Mouse (Mus musculus): Measurements from ENCODE around the gene Neurl1a.

DNA sequence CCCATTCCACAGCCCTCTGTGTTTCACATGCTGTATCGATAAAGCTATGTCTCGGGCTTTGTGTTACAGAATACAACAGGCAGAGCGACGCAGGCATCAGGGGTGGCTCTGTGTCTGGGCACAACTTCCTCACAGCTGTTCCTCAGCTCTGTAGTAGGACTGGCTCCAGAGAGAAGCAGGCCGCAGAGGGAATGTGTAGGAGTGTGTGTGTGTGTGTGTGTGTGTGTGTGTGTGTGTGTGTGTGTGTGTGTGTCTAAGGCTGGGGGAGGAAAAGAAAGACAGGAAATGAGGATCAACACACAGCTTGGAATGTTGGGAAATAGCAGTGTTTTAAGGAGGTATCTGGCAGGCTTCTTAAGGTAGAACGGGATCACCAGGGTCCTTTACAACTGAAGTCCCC is 98.1 kb downstream of the Neurl1a start:
- TF ChIP-seq CTCF (IDR thresholded peaks at IDR 0.05; ENCODE audit: low read depth, low read length) (no peak), POLR2A (IDR thresholded peaks at IDR 0.05; ENCODE audit: extremely low read depth, insufficient read depth, low read length) (no peak)

Measured in liver, adult 2 months (tissue).